Mouse (Mus musculus): Measurements from ENCODE around the gene Fam209. TPM values are rescaled to one million over a fixed set of nuclear protein-coding genes. Genes with fewer than 3 reads are reported as not detected.

Gene Fam209
- polyA plus RNA-seq, 1 experiment from 2014 or later, result not detected

DNA sequence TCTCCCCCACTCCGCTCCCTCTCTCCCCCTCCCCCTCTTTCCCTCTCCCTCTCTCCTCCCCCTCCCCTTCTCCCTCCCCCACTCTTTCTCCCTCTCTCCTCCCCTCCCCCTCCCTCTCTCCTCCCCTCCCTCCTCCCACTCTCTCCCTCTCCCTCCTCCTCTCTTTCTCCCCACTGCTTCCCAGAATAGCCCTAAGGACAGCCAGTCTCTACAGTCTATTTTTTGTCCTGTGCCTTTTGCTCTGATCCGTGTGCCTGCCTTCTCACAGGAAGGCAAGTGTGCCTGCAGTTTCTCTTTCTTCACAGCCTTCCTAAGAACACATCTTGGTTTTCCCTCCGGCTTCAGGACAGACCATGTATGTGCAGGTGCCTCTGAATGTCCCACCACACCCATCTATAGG lies 5.0 kb downstream of the Fam209 start:
- H3K36me3 ChIP-seq, result no peaks in the 10 kb centered on the region
- H3K4me2 ChIP-seq, result no peak overlapping the region
- H3K27me3 ChIP-seq, result peaks cover 7% of the 10 kb centered on the region; the same call in 1 of the 2 replicates
- 51% methylated on average over 3 of the region's 3 CpGs for WGBS
- no peak overlapping the region for H3K9ac ChIP-seq (replicated peaks)
- peaks cover 5% of the 10 kb centered on the region for H3K4me1 ChIP-seq (replicated peaks)
- H3K27ac ChIP-seq, result no peak overlapping the region
- H3K4me3 ChIP-seq (replicated peaks), result no peak overlapping the region
- no peak for ATAC-seq (ENCODE audit: insufficient number of reproducible peaks, insufficient read depth, low FRiP score, low TSS enrichment, low read depth)
- H3K9me3 ChIP-seq, result no peaks in the 10 kb centered on the region

- Histone ChIP-seq H3K4me2 (no peak overlapping the region), H3K27me3 (peaks cover 7% of the 10 kb centered on the region; the same call in 1 of the 2 replicates), H3K9ac (replicated peaks) (no peak overlapping the region), H3K4me3 (replicated peaks) (no peak overlapping the region), H3K27ac (no peak overlapping the region), H3K9me3 (no peaks in the 10 kb centered on the region), H3K36me3 (no peaks in the 10 kb centered on the region), H3K4me1 (replicated peaks) (peaks cover 5% of the 10 kb centered on the region)
- 5% methylated on average over 2 of the region's 2 CpGs for WGBS
- ATAC-seq (ENCODE audit: insufficient number of reproducible peaks, insufficient read depth, low FRiP score, low TSS enrichment, low read depth), result no peak
Observed at GRCm38 (mm10) chr2:172477860-172478259, 5.5 kb downstream of the Fam209 start.

- Histone ChIP-seq H3K4me1 (replicated peaks) (peaks cover 10% of the 10 kb centered on the region), H3K27ac (no peak overlapping the region), H3K36me3 (no peaks in the 10 kb centered on the region), H3K4me2 (no peak overlapping the region), H3K4me3 (replicated peaks) (no peak overlapping the region), H3K9ac (replicated peaks) (no peak overlapping the region), H3K27me3 (peaks cover 7% of the 10 kb centered on the region; the same call in 1 of the 2 replicates), H3K9me3 (no peaks in the 10 kb centered on the region)
- 72% methylated on average over 7 of the region's 7 CpGs for WGBS
- ATAC-seq (ENCODE audit: insufficient number of reproducible peaks, insufficient read depth, low FRiP score, low TSS enrichment, low read depth), result no peak
Observed at GRCm38 (mm10) chr2:172480296-172480695, 8.0 kb downstream of the Fam209 start.

- WGBS, result 84% methylated on average over 16 of the region's 16 CpGs
- Histone ChIP-seq H3K36me3 (no peaks in the 10 kb centered on the region), H3K27ac (no peak overlapping the region), H3K4me2 (no peak overlapping the region), H3K9me3 (no peaks in the 10 kb centered on the region), H3K4me3 (replicated peaks) (no peak overlapping the region), H3K27me3 (peaks cover 4% of the 10 kb centered on the region; the same call in 1 of the 2 replicates), H3K4me1 (replicated peaks) (peaks cover 10% of the 10 kb centered on the region), H3K9ac (replicated peaks) (no peak overlapping the region)
- ATAC-seq (ENCODE audit: insufficient number of reproducible peaks, insufficient read depth, low FRiP score, low TSS enrichment, low read depth), result no peak
Observed at GRCm38 (mm10) chr2:172481654-172482385, 9.5 kb downstream of the Fam209 start.

GRCm38 (mm10) chr2:172483766-172484413 lies 11.6 kb downstream of the Fam209 start:
- 84% methylated on average over 14 of the region's 14 CpGs for whole genome bisulfite sequencing
- Histone ChIP-seq H3K9me3 (no peaks in the 10 kb centered on the region), H3K36me3 (no peaks in the 10 kb centered on the region), H3K4me2 (no peak overlapping the region), H3K9ac (replicated peaks) (no peak overlapping the region), H3K4me1 (replicated peaks) (peaks cover 10% of the 10 kb centered on the region), H3K4me3 (replicated peaks) (no peak overlapping the region), H3K27ac (no peak overlapping the region), H3K27me3 (0 out of 2 replicates have a peak, but pooled peaks cover 4% of the 10 kb centered on the region)
- no peak for ATAC-seq (ENCODE audit: insufficient number of reproducible peaks, insufficient read depth, low FRiP score, low TSS enrichment, low read depth)

GRCm38 (mm10) chr2:172484696-172485370 lies 12.5 kb downstream of the Fam209 start:
- no peak overlapping the region for H3K27ac ChIP-seq
- peaks cover 10% of the 10 kb centered on the region for H3K4me1 ChIP-seq (replicated peaks)
- H3K36me3 ChIP-seq, result no peaks in the 10 kb centered on the region
- peak overlapping the region; percentile 31 for H3K4me2 ChIP-seq
- peak; percentile 41; the same call in 1 of the 2 replicates for ATAC-seq (ENCODE audit: insufficient number of reproducible peaks, insufficient read depth, low FRiP score, low TSS enrichment, low read depth)
- H3K9ac ChIP-seq (replicated peaks), result no peak overlapping the region
- WGBS, result 23% methylated on average over 12 of the region's 12 CpGs
- no peak overlapping the region for H3K4me3 ChIP-seq (replicated peaks)
- H3K27me3 ChIP-seq, result 0 out of 2 replicates have a peak, but pooled peaks cover 4% of the 10 kb centered on the region
- no peaks in the 10 kb centered on the region for H3K9me3 ChIP-seq

DNA sequence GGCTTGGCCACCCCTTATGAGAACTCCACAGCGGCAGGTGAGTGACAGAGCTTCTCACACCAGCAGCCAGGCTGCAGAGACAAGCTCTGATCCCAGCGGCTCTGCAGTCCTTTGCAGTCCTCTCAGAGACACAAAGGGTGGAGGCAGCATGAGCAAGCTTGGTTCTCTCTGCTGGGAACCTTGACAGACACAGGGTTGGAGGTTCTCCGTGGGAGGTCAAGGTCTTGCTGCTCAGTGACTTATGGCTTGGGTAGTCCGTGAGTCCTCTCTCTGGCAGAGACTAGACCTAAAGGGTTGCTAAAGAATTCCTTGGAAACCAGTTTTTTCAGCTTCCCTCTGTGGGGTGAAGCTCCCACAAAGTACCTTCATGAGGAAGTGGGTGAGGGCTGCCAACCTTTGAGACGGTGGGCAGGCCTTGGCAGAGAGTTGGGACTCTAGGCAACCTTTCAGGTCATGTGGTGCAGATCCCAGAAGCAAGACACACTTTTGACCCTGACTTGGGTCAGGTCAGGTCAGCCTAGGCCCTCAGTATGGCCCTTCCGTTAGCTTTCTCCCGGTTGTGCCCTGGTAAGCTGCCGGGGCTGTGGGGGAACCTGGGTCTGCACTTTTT lies 24.5 kb downstream of the Fam209 start:
- no peak for ATAC-seq (ENCODE audit: insufficient number of reproducible peaks, insufficient read depth, low FRiP score, low TSS enrichment, low read depth)
- H3K4me2 ChIP-seq, result no peak overlapping the region
- H3K36me3 ChIP-seq, result no peaks in the 10 kb centered on the region
- no peaks in the 10 kb centered on the region for H3K9me3 ChIP-seq
- no peak overlapping the region for H3K4me3 ChIP-seq (replicated peaks)
- H3K27ac ChIP-seq, result no peak overlapping the region
- 76% methylated on average over 8 of the region's 8 CpGs for WGBS
- no peaks in the 10 kb centered on the region; the same call in 1 of the 2 replicates for H3K4me1 ChIP-seq (replicated peaks)
- H3K9ac ChIP-seq (replicated peaks), result no peak overlapping the region
- no peaks in the 10 kb centered on the region for H3K27me3 ChIP-seq

DNA sequence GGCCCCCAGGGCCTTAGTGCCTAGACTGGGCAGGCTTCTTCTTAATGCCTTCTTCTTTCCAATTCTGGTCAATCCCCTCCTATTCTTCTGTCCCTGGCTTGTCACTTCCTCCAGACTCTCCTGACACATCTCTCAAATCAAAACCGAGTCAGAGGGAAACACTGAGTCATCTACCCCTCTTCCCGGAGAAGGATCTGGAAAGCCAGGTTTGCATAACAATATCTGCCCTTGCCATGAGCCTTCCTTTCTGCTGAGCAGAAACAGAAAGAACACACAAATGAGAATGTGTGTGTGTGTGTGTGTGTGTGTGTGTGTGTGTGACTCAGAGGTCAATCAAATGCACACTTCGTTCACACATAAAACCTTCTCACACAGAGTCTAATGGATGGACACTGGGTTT lies 26.5 kb downstream of the Fam209 start:
- no peaks in the 10 kb centered on the region for H3K27me3 ChIP-seq
- no peaks in the 10 kb centered on the region for H3K36me3 ChIP-seq
- H3K4me2 ChIP-seq, result no peak overlapping the region
- no peaks in the 10 kb centered on the region for H3K9me3 ChIP-seq
- H3K4me1 ChIP-seq (replicated peaks), result peaks cover 5% of the 10 kb centered on the region
- no peak overlapping the region for H3K9ac ChIP-seq (replicated peaks)
- H3K4me3 ChIP-seq (replicated peaks), result no peak overlapping the region
- 74% methylated on average over 3 of the region's 3 CpGs for WGBS
- no peak overlapping the region for H3K27ac ChIP-seq
- no peak for ATAC-seq (ENCODE audit: insufficient number of reproducible peaks, insufficient read depth, low FRiP score, low TSS enrichment, low read depth)

GRCm38 (mm10) chr2:172500752-172501316 lies 28.5 kb downstream of the Fam209 start:
- Histone ChIP-seq H3K4me1 (replicated peaks) (peaks cover 5% of the 10 kb centered on the region), H3K27me3 (no peaks in the 10 kb centered on the region), H3K27ac (no peak overlapping the region), H3K4me2 (no peak overlapping the region), H3K9me3 (no peaks in the 10 kb centered on the region), H3K36me3 (no peaks in the 10 kb centered on the region), H3K9ac (replicated peaks) (no peak overlapping the region), H3K4me3 (replicated peaks) (no peak overlapping the region)
- 50% methylated on average over 7 of the region's 7 CpGs for WGBS
- ATAC-seq (ENCODE audit: insufficient number of reproducible peaks, insufficient read depth, low FRiP score, low TSS enrichment, low read depth), result no peak

GRCm38 (mm10) chr2:172501341-172501740 lies 29.0 kb downstream of the Fam209 start:
- no peaks in the 10 kb centered on the region for H3K27me3 ChIP-seq
- ATAC-seq (ENCODE audit: insufficient number of reproducible peaks, insufficient read depth, low FRiP score, low TSS enrichment, low read depth), result no peak
- WGBS, result 1% methylated on average over 4 of the region's 4 CpGs
- no peak overlapping the region for H3K4me2 ChIP-seq
- no peaks in the 10 kb centered on the region for H3K36me3 ChIP-seq
- peaks cover 5% of the 10 kb centered on the region for H3K4me1 ChIP-seq (replicated peaks)
- no peak overlapping the region for H3K4me3 ChIP-seq (replicated peaks)
- H3K27ac ChIP-seq, result no peak overlapping the region
- H3K9ac ChIP-seq (replicated peaks), result no peak overlapping the region
- H3K9me3 ChIP-seq, result no peaks in the 10 kb centered on the region

GRCm38 (mm10) chr2:172502168-172502567 lies 29.8 kb downstream of the Fam209 start:
- peaks cover 5% of the 10 kb centered on the region for H3K4me1 ChIP-seq (replicated peaks)
- no peaks in the 10 kb centered on the region for H3K36me3 ChIP-seq
- peak overlapping the region; percentile 18; the same call in 1 of the 2 replicates for H3K9ac ChIP-seq (replicated peaks)
- H3K4me2 ChIP-seq, result no peak overlapping the region
- H3K4me3 ChIP-seq (replicated peaks), result no peak overlapping the region
- H3K27me3 ChIP-seq, result no peaks in the 10 kb centered on the region
- no peaks in the 10 kb centered on the region for H3K9me3 ChIP-seq
- 45% methylated on average over 14 of the region's 14 CpGs for WGBS
- ATAC-seq (ENCODE audit: insufficient number of reproducible peaks, insufficient read depth, low FRiP score, low TSS enrichment, low read depth), result no peak
- no peak overlapping the region for H3K27ac ChIP-seq

Data from limb, embryonic 12.5 days (tissue).